Comparison of ENCODE assay signal across 23 mouse cellular contexts in the genomic region with DNA sequence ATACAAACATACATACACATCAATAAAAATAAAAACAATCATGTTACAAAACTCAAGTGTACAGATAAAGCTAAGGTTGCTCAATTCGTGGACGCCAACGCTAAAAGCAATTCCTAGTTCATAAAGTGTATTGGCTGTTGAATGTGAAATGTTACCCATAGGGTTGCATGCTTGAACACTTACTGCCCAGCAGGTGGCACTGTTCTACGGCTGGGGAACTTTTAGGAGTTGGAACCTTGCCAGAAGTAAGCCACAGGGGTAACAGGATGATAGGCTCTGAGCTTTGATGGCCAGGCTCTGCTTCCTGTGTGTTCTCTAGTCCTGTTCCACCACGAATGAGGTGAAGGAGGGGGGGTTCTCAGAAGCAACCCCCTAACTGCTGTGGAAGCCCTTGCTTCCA. TPM values are rescaled to one million over a fixed set of nuclear protein-coding genes. Genes with fewer than 3 reads are reported as not detected.
DNase-seq lines count a peak whose midpoint lies in the region; ATAC-seq and TF ChIP-seq lines count a peak whose summit lies in the region.
"Had no signal": no experiment of that assay in that cellular context is flagged by ENCODE, and none has a peak within 500 bp of the region (broad histone marks: within the 10 kb centered on the region; RNA-seq: fewer than 3 reads in every experiment).

A gene (plus strand): TSS at position 13 of the 400 bp plus-strand sequence.

- no peak for DNase-seq in heart, postnatal 0 days (ENCODE audit: low spot score)
- no peak for DNase-seq in heart, embryonic 10.5 days (ENCODE audit: low spot score)
- no peak for DNase-seq in liver, embryonic 14.5 days (ENCODE audit: low read depth in 3 of 3, low spot score in 3 of 3)
- DNase-seq in liver (no peak), ES-CJ7 (ENCODE audit: low read depth, low spot score) (peak; percentile 64), ZHBTc4 (ENCODE audit: low read depth, low spot score) (peak; percentile 71)
- DNase-seq: adrenal gland, postnatal 25 days; cerebellum, adult 9-10 months; gastrocnemius, postnatal 14 days; heart, postnatal 36 days; kidney, adult 8-10 months; right cerebral cortex, adult 18-20 months had no signal

- H3K9ac ChIP-seq in heart, postnatal 0 days (replicated peaks; ENCODE audit: low read depth, low read length) = no peak within 1 kb of the TSS
- H3K9ac ChIP-seq in liver, embryonic 14.5 days (replicated peaks) = no peak within 1 kb of the TSS
- H3K9ac ChIP-seq: embryonic facial prominence, embryonic 13.5 days; heart, embryonic 12.5 days; limb, embryonic 13.5 days; lung, embryonic 15.5 days had no signal

- H3K9me3 ChIP-seq in heart, postnatal 0 days (replicated peaks; ENCODE audit: control insufficient read depth, low read length) = 0 out of 2 replicates have a peak, but pooled peaks cover 5% of the 10 kb centered on the region
- peaks cover 3% of the 10 kb centered on the region; the same call in 1 of the 2 replicates for H3K9me3 ChIP-seq in heart, embryonic 10.5 days
- H3K9me3 ChIP-seq in liver, embryonic 14.5 days (ENCODE audit: control insufficient read depth, low read length) = peaks cover 2% of the 10 kb centered on the region; the same call in 1 of the 2 replicates
- H3K9me3 ChIP-seq: embryonic facial prominence, embryonic 13.5 days; lung, embryonic 15.5 days had no signal

- no peak for ATAC-seq in heart, postnatal 0 days (ENCODE audit: insufficient read depth, low read depth)
- ATAC-seq in liver, embryonic 14.5 days (ENCODE audit: insufficient read depth) = no peak
- ATAC-seq in cerebellum, adult (ENCODE audit: insufficient number of reproducible peaks, low FRiP score, low TSS enrichment) = no peak
- ATAC-seq: hindbrain, embryonic 16.5 days; midbrain, embryonic 16.5 days had no signal

- H3K27ac ChIP-seq in heart, postnatal 0 days (ENCODE audit: low read depth) = no peak within 1 kb of the TSS
- H3K27ac ChIP-seq in heart, embryonic 10.5 days = no peak within 1 kb of the TSS
- no peak within 1 kb of the TSS for H3K27ac ChIP-seq in liver, embryonic 14.5 days
- H3K27ac ChIP-seq: embryonic facial prominence, embryonic 13.5 days; limb, embryonic 13.5 days; lung, embryonic 15.5 days had no signal

- peak; percentile 16; the same call in 1 of the 2 replicates for TF ChIP-seq CTCF in heart, postnatal 0 days (IDR thresholded peaks at IDR 0.05; ENCODE audit: low read depth)
- TF ChIP-seq CTCF in liver, embryonic 14.5 days (IDR thresholded peaks at IDR 0.05; ENCODE audit: low read depth) = peak; percentile 32; the same call in 1 of the 2 replicates

- TF ChIP-seq EP300 in heart, postnatal 0 days (IDR thresholded peaks at IDR 0.05; ENCODE audit: low read depth) = no peak
- no peak for TF ChIP-seq EP300 in liver, embryonic 14.5 days (IDR thresholded peaks at IDR 0.05; ENCODE audit: low read depth)

- WGBS in heart, postnatal 0 days = 87% methylated on average over 5 of the region's 5 CpGs
- WGBS in heart, embryonic 10.5 days = 89% methylated on average over 5 of the region's 5 CpGs
- WGBS in liver, embryonic 14.5 days (ENCODE audit: insufficient replicate concordance) = 60% methylated on average over 5 of the region's 5 CpGs

- H3K27me3 ChIP-seq in heart, postnatal 0 days (ENCODE audit: control insufficient read depth, insufficient read depth, low read length) = no peaks in the 10 kb centered on the region
- H3K27me3 ChIP-seq in heart, embryonic 10.5 days (ENCODE audit: insufficient read depth, poor library complexity, severe bottlenecking) = no peaks in the 10 kb centered on the region
- H3K27me3 ChIP-seq in liver, embryonic 14.5 days (ENCODE audit: control insufficient read depth, insufficient read depth, low read length) = no peaks in the 10 kb centered on the region
- H3K27me3 ChIP-seq: heart, embryonic 12.5 days had no signal

- no peaks in the 10 kb centered on the region for H3K36me3 ChIP-seq in heart, postnatal 0 days (replicated peaks; ENCODE audit: control insufficient read depth, insufficient read depth, low read length)
- H3K36me3 ChIP-seq in heart, embryonic 10.5 days = no peaks in the 10 kb centered on the region
- no peaks in the 10 kb centered on the region for H3K36me3 ChIP-seq in liver, embryonic 14.5 days (replicated peaks; ENCODE audit: control insufficient read depth, insufficient read depth, low read depth)
- H3K36me3 ChIP-seq: embryonic facial prominence, embryonic 13.5 days; heart, embryonic 12.5 days; limb, embryonic 13.5 days; lung, embryonic 15.5 days had no signal

- no peak within 1 kb of the TSS for H3K4me3 ChIP-seq in heart, postnatal 0 days (ENCODE audit: low read depth, low read length)
- H3K4me3 ChIP-seq in heart, embryonic 10.5 days = no peak within 1 kb of the TSS
- no peak within 1 kb of the TSS for H3K4me3 ChIP-seq in liver, embryonic 14.5 days (ENCODE audit: insufficient read depth in 1 of 2, low read depth in 2 of 2, low read length in 2 of 2)
- H3K4me3 ChIP-seq: embryonic facial prominence, embryonic 13.5 days; heart, embryonic 12.5 days; limb, embryonic 13.5 days; lung, embryonic 15.5 days; megakaryocyte, embryonic 14.5 days had no signal

- H3K4me2 ChIP-seq in heart, postnatal 0 days (ENCODE audit: low read depth, low read length) = no peak within 1 kb of the TSS
- no peak within 1 kb of the TSS for H3K4me2 ChIP-seq in liver, embryonic 14.5 days (ENCODE audit: low read depth)
- H3K4me2 ChIP-seq: embryonic facial prominence, embryonic 13.5 days; heart, embryonic 12.5 days; limb, embryonic 13.5 days; lung, embryonic 15.5 days had no signal

- H3K4me1 ChIP-seq in heart, postnatal 0 days (ENCODE audit: control insufficient read depth, insufficient read depth) = no peaks in the 10 kb centered on the region
- 0 out of 2 replicates have a peak, but pooled peaks cover 2% of the 10 kb centered on the region for H3K4me1 ChIP-seq in heart, embryonic 10.5 days
- no peaks in the 10 kb centered on the region for H3K4me1 ChIP-seq in liver, embryonic 14.5 days (replicated peaks; ENCODE audit: control insufficient read depth in 2 of 2, insufficient read depth in 2 of 2, low read length in 1 of 2)
- H3K4me1 ChIP-seq: embryonic facial prominence, embryonic 13.5 days; heart, embryonic 12.5 days; megakaryocyte, embryonic 14.5 days had no signal

RNA-seq across cellular contexts. Expression of the gene that starts here (rescaled TPM):
- total RNA-seq in heart, postnatal 0 days (2014; rRNA removed; ENCODE audit: low replicate concordance) = not detected in 2 replicates
- not detected in 2 replicates for polyA plus RNA-seq in heart, postnatal 0 days (2015; fragmentation: Nextera tagmentation; extraction: Ambion mirVana)
- polyA plus RNA-seq in heart, embryonic 10.5 days (2016; fragmentation: Nextera tagmentation; extraction: Ambion mirVana) = not detected in 2 replicates
- polyA plus RNA-seq in liver, embryonic 14.5 days (2012; rRNA removed) = not detected in 2 replicates
- not detected in 2 replicates for polyA plus RNA-seq in liver, embryonic 14.5 days (2014; fragmentation: Nextera tagmentation; extraction: Ambion mirVana)
- total RNA-seq: adrenal gland, postnatal 25 days; gastrocnemius, postnatal 14 days; heart, postnatal 36 days; layer of hippocampus, adult 8-10 months had no signal
- polyA plus RNA-seq: cortical plate, adult 2 months; embryonic facial prominence, embryonic 13.5 days; heart, embryonic 12.5 days; hindbrain, embryonic 16.5 days; limb, embryonic 13.5 days; lung, embryonic 15.5 days; midbrain, embryonic 16.5 days; neural tube, embryonic 11.5 days had no signal

Comparison
In these comparisons a context has a peak if more than half of its experiments do, and no peak if none do; other contexts are left out.
1. DNase-seq: peak in ES-CJ7 (single experiment) and ZHBTc4 (single experiment); none in heart, postnatal 0 days (single experiment), heart, embryonic 10.5 days (single experiment), liver, embryonic 14.5 days (0 of 3) and liver (single experiment).